Mouse (Mus musculus) kidney, embryonic 16.5 days (tissue): ENCODE measurements around the gene Mum1. TPM values are rescaled to one million over a fixed set of nuclear protein-coding genes. Genes with fewer than 3 reads are reported as not detected.
"Not testable (repeated sequence)": the region's sequence is repeated elsewhere in the genome, so short reads cannot be mapped to it uniquely, and the experiment has no call there.

Source experiments
- ATAC-seq: fragments of 200-750 bp; cut with Nextera tagmentation; 2 replicates; pipeline ENCODE4 v1.8.0; 2017; ENCODE audit warnings: moderate TSS enrichment; ENCODE audit not compliant: low FRiP score, low TSS enrichment
- H3K27ac ChIP-seq: fragments of 300-500 bp; sonication (generic); 2 replicates; pipeline ENCODE4 v1.5.1; 2014; ENCODE audit warnings: low read length
- H3K27me3 ChIP-seq: fragments of 300-500 bp; sonication (generic); 2 replicates; pipeline ENCODE4 v1.6.1; 2014; ENCODE audit warnings: low read length, control low read depth, mixed read lengths; ENCODE audit not compliant: insufficient read depth
- H3K36me3 ChIP-seq: fragments of 300-500 bp; sonication (generic); 2 replicates; pipeline ENCODE4 v1.6.1; 2014; ENCODE audit warnings: low read length, control low read depth, mixed read lengths; ENCODE audit not compliant: insufficient read depth
- H3K4me1 ChIP-seq: fragments of 300-500 bp; sonication (generic); 2 replicates; pipeline ENCODE4 v1.6.1; 2014; ENCODE audit warnings: low read length, control low read depth, mixed read lengths; ENCODE audit not compliant: insufficient read depth
- H3K4me2 ChIP-seq: fragments of 300-500 bp; sonication (generic); replicated peaks from 2 replicates; pipeline ENCODE4 v1.6.1; 2014; ENCODE audit warnings: low read depth, low read length
- H3K4me3 ChIP-seq: fragments of 300-500 bp; sonication (generic); 2 replicates; pipeline ENCODE4 v1.5.1; 2014; ENCODE audit warnings: mild to moderate bottlenecking, low read length
- H3K9ac ChIP-seq: fragments of 300-500 bp; sonication (generic); replicated peaks from 2 replicates; pipeline ENCODE4 v1.6.1; 2014; ENCODE audit warnings: low read length
- H3K9me3 ChIP-seq: fragments of 300-500 bp; sonication (generic); 2 replicates; pipeline ENCODE4 v1.6.1; 2016; ENCODE audit warnings: low read length, control low read depth
- WGBS: fragments of 180-500 bp; shearing (Covaris S2); extraction: QIAGEN DNeasy Blood & Tissue Kit; methylation state at CpG from one replicate; pipeline ENCODE4 v1.1.7; 2014; 5-methylcytosine and 5-hydroxymethylcytosine counted together
- polyA plus RNA-seq: library from polyadenylated mRNA; unstranded; fragments of >200 nt; fragmentation: Nextera tagmentation; extraction: Ambion mirVana; gene quantifications from 2 replicates; pipeline ENCODE4 v1.2.1, GENCODE M21; 2015

Gene Mum1
- polyA plus RNA-seq, 1 experiment from 2014 or later, result 74.6 TPM

- Histone ChIP-seq H3K9ac (no peak overlapping the region), H3K4me1 (peaks cover 9% of the 10 kb centered on the region), H3K36me3 (no peaks in the 10 kb centered on the region), H3K27me3 (no peaks in the 10 kb centered on the region; the same call in 1 of the 2 replicates), H3K9me3 (no peaks in the 10 kb centered on the region), H3K27ac (no peak overlapping the region), H3K4me3 (no peak overlapping the region), H3K4me2 (no peak overlapping the region)
- no peak for ATAC-seq
- WGBS, result 31% methylated on average over 7 of the region's 7 CpGs
Observed at GRCm38 (mm10) chr10:80204055-80204454, 22.2 kb upstream of the Mum1 start.

- Histone ChIP-seq H3K27me3 (no peaks in the 10 kb centered on the region; the same call in 1 of the 2 replicates), H3K4me3 (no peak overlapping the region), H3K27ac (no peak overlapping the region), H3K9ac (no peak overlapping the region), H3K9me3 (no peaks in the 10 kb centered on the region), H3K36me3 (no peaks in the 10 kb centered on the region), H3K4me2 (no peak overlapping the region), H3K4me1 (peaks cover 11% of the 10 kb centered on the region)
- WGBS, result 79% methylated on average over 1 of the region's 1 CpGs
- no peak for ATAC-seq
Observed at GRCm38 (mm10) chr10:80207201-80207600, 19.0 kb upstream of the Mum1 start.

- 68% methylated on average over 10 of the region's 10 CpGs for WGBS
- no peak overlapping the region for H3K4me2 ChIP-seq
- no peak for ATAC-seq
- no peaks in the 10 kb centered on the region; the same call in 1 of the 2 replicates for H3K27me3 ChIP-seq
- H3K27ac ChIP-seq, result no peak overlapping the region
- H3K4me3 ChIP-seq, result no peak overlapping the region
- peaks cover 11% of the 10 kb centered on the region for H3K4me1 ChIP-seq
- H3K9ac ChIP-seq, result no peak overlapping the region
- H3K36me3 ChIP-seq, result no peaks in the 10 kb centered on the region
- no peaks in the 10 kb centered on the region for H3K9me3 ChIP-seq
Observed at GRCm38 (mm10) chr10:80207676-80208075, 18.6 kb upstream of the Mum1 start.

- ATAC-seq, result no peak
- 78% methylated on average over 4 of the region's 4 CpGs for WGBS
- H3K9ac ChIP-seq, result no peak overlapping the region
- H3K4me3 ChIP-seq, result no peak overlapping the region
- H3K9me3 ChIP-seq, result no peaks in the 10 kb centered on the region
- no peaks in the 10 kb centered on the region for H3K36me3 ChIP-seq
- H3K4me2 ChIP-seq, result no peak overlapping the region
- no peak overlapping the region for H3K27ac ChIP-seq
- H3K27me3 ChIP-seq, result no peaks in the 10 kb centered on the region; the same call in 1 of the 2 replicates
- H3K4me1 ChIP-seq, result peaks cover 11% of the 10 kb centered on the region
Observed at GRCm38 (mm10) chr10:80208248-80208647, 18.0 kb upstream of the Mum1 start.

- Histone ChIP-seq H3K27ac (no peak overlapping the region), H3K4me1 (peaks cover 11% of the 10 kb centered on the region)
Observed at GRCm38 (mm10) chr10:80208841-80209371, 17.3 kb upstream of the Mum1 start.

GRCm38 (mm10) chr10:80211547-80212103, 14.6 kb upstream of the Mum1 start:
- not testable (repeated sequence) for ATAC-seq, H3K4me2 ChIP-seq, H3K27ac ChIP-seq, H3K9ac ChIP-seq, H3K27me3 ChIP-seq, H3K36me3 ChIP-seq, H3K4me1 ChIP-seq, H3K9me3 ChIP-seq, H3K4me3 ChIP-seq
- 83% methylated on average over 5 of the region's 7 CpGs for WGBS

More at GRCm38 (mm10) chr10:80208841-80209371, 17.3 kb upstream of the Mum1 start:
- Histone ChIP-seq H3K4me3 (no peak overlapping the region), H3K9ac (peak overlapping the region; percentile 31), H3K9me3 (no peaks in the 10 kb centered on the region), H3K27me3 (no peaks in the 10 kb centered on the region; the same call in 1 of the 2 replicates), H3K36me3 (no peaks in the 10 kb centered on the region), H3K4me2 (peak overlapping the region; percentile 32; the same call in 1 of the 2 replicates)
- WGBS, result 11% methylated on average over 24 of the region's 24 CpGs
- 0 out of 2 replicates have a peak, but pooled peaks have one; percentile 18 for ATAC-seq

GRCm38 (mm10) chr10:80215048-80215772, 11.0 kb upstream of the Mum1 start:
- H3K36me3 ChIP-seq, result no peaks in the 10 kb centered on the region
- no peak for ATAC-seq
- no peak overlapping the region for H3K4me3 ChIP-seq
- WGBS, result 34% methylated on average over 16 of the region's 16 CpGs
- H3K27me3 ChIP-seq, result no peaks in the 10 kb centered on the region
- no peaks in the 10 kb centered on the region for H3K9me3 ChIP-seq
- H3K4me2 ChIP-seq, result no peak overlapping the region
- no peak overlapping the region for H3K27ac ChIP-seq
- H3K9ac ChIP-seq, result 0 out of 2 replicates have a peak overlapping the region, but pooled peaks have one; percentile 11
- H3K4me1 ChIP-seq, result no peaks in the 10 kb centered on the region

GRCm38 (mm10) chr10:80220676-80221075, 5.6 kb upstream of the Mum1 start:
- H3K27me3 ChIP-seq, result no peaks in the 10 kb centered on the region
- H3K9me3 ChIP-seq, result no peaks in the 10 kb centered on the region
- no peak overlapping the region for H3K4me3 ChIP-seq
- no peaks in the 10 kb centered on the region for H3K36me3 ChIP-seq
- no peak overlapping the region for H3K4me2 ChIP-seq
- WGBS, result 34% methylated on average over 6 of the region's 9 CpGs
- ATAC-seq, result no peak
- H3K9ac ChIP-seq, result no peak overlapping the region
- peaks cover 6% of the 10 kb centered on the region for H3K4me1 ChIP-seq
- H3K27ac ChIP-seq, result no peak overlapping the region

GRCm38 (mm10) chr10:80223137-80223536, 3.1 kb upstream of the Mum1 start:
- H3K9me3 ChIP-seq, H3K27ac ChIP-seq, ATAC-seq, H3K36me3 ChIP-seq, H3K4me3 ChIP-seq, H3K4me2 ChIP-seq, H3K9ac ChIP-seq, H3K27me3 ChIP-seq: not testable (repeated sequence)
- 97% methylated on average over 2 of the region's 2 CpGs for WGBS
- H3K4me1 ChIP-seq, result peaks cover 20% of the 10 kb centered on the region

- no peak for ATAC-seq
- WGBS, result 0% methylated on average over 14 of the region's 14 CpGs
- Histone ChIP-seq H3K27me3 (no peaks in the 10 kb centered on the region), H3K9me3 (no peaks in the 10 kb centered on the region), H3K4me2 (peak overlapping the region; percentile 84), H3K27ac (peak overlapping the region; percentile 88), H3K4me1 (peaks cover 36% of the 10 kb centered on the region), H3K36me3 (peaks cover 12% of the 10 kb centered on the region), H3K9ac (peak overlapping the region; percentile 62), H3K4me3 (peak overlapping the region; percentile 30)
Observed at GRCm38 (mm10) chr10:80226071-80226415, 191 bp upstream of the Mum1 start.
